Mouse (Mus musculus): ENCODE results near the gene Ralgapa2. TPM values are rescaled to one million over a fixed set of nuclear protein-coding genes. Genes with fewer than 3 reads are reported as not detected.

Ralgapa2 gene
- total RNA-seq, 2 experiments from 2014 or later, result 17.1 to 35.4 TPM

GRCm38 (mm10) chr2:146444009-146444408 is 68.1 kb downstream of the Ralgapa2 start:
- no peak for DNase-seq (ENCODE audit: extremely low spot score in 1 of 2, low spot score in 1 of 2)

GRCm38 (mm10) chr2:146443291-146443875 is 68.8 kb downstream of the Ralgapa2 start:
- DNase-seq (ENCODE audit: extremely low spot score in 1 of 2, low spot score in 1 of 2), result no peak

- no peak for DNase-seq (ENCODE audit: extremely low spot score in 1 of 2, low spot score in 1 of 2)
Observed at GRCm38 (mm10) chr2:146441711-146442110, 70.4 kb downstream of the Ralgapa2 start.

GRCm38 (mm10) chr2:146428751-146429150 is 83.4 kb downstream of the Ralgapa2 start:
- no peak for DNase-seq (ENCODE audit: extremely low spot score in 1 of 2, low spot score in 1 of 2)

GRCm38 (mm10) chr2:146427380-146427779 is 84.8 kb downstream of the Ralgapa2 start:
- DNase-seq (ENCODE audit: extremely low spot score in 1 of 2, low spot score in 1 of 2), result no peak

GRCm38 (mm10) chr2:146426321-146426720 is 85.8 kb downstream of the Ralgapa2 start:
- DNase-seq (ENCODE audit: extremely low spot score in 1 of 2, low spot score in 1 of 2), result no peak

- DNase-seq (ENCODE audit: extremely low spot score in 1 of 2, low spot score in 1 of 2), result no peak
Observed at GRCm38 (mm10) chr2:146425235-146425634, 86.9 kb downstream of the Ralgapa2 start.

DNA sequence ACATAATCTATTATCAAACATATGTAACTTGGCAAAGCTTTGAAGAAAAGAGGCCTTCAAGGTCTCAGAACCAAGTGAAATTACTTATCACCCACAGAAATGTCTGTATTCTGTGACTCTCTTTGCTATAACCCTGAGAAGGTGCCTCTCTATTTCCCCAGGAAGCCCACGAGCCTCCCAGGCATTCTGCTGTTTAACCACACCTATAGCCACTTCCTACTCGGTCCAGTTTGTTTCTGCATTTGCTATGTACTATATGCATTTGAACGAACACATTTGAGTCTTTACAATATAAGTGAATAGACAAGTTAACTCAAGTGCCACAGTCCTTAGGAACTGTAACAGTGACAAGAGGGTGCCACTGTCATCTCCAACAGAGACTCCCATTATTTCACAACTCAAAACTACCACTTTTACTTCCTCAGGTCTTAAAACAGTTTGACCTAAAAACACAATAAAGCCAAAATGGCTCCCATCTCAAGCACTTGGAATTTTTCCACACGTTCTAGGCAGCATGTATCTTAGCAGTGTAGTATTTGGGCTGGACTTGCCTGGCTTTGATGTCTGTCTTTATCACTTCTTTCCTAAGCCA is 88.3 kb downstream of the Ralgapa2 start:
- DNase-seq (ENCODE audit: extremely low spot score in 1 of 2, low spot score in 1 of 2), result no peak

DNA sequence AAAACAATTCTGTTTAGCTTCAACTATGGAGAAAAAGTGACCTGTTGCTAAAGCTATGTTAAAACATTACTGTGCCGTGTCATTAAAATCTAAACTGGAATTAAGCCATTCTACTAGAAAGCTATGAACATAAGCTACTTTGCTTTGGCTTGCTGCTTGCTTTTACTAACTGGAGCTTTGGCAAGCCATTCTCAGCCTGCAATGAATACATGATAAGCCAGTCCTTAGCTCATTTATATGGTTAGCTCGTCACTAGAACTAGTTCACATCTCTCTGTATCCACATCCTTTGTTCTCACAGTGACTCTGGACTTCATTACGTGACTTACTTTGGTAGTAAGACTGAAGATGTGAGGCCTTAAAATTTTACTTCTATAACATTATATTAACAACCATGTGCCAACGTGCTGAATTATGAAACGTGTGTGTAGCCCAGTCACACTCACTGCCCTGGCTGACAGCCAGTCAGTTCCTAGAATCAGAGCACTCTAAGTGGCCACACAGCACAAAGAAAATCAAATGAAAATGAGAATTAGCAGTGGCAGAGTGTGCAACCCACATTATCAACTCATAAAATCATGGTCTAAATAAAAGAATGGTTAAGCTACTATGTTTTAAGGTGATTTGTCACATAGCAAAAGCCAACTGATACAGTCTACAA is 89.0 kb downstream of the Ralgapa2 start:
- no peak for DNase-seq (ENCODE audit: extremely low spot score in 1 of 2, low spot score in 1 of 2)

DNA sequence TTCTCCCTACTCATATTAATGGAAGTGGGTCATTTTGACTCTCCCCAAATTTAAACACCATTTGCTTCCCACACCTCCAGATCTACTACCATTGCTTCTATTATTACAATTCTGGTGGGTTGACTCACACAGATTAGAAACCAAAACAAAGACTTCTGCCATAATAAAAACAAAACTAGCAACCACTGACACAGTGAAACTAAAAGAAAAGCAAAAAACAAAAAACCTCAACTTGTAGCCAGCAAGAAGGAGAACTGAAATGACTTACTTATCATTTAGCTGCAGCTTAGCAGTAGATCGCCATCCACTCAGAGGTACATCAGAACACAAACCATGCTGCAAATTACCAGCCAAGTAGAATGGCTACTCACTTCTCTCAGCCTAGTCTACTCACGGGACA is 95.9 kb downstream of the Ralgapa2 start:
- no peak for DNase-seq (ENCODE audit: extremely low spot score in 1 of 2, low spot score in 1 of 2)

DNA sequence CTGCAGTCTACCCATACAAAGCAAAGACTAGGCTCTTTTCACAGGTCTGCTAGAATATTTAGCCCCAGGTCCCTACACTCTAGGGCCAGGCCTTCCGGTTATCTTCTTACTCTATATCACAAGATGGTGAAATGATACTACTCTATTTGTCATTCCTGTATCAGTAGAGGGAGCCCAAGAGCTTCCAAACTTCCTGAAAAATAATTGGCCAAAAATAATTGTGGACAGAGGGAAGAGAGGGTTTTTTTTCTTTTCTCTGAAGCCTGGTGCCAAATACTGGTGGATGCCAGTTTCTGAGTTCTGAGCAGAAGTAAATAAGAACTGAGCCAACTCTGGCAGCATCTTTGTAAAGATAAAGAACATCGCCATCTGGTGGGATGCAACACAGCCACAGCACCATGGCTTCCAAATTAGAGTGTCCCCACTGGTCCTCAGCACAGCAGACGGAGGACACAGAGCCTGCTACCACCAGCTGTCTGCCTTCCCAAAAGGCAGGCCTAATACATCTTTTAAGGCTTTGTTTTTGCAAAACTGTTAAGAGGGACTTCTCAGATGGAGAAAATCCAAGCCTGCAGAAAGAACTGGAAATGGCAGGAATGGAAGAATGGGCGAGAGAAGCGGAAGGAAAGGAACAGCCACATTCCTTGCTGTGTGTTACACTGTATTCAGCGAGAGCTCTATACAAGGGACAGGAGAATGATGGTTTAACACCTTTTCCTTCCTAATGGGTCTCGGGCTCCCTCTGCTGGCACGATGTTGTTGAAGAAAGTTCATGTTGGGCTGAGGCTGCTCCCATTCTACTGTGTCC is 97.5 kb downstream of the Ralgapa2 start:
- DNase-seq (ENCODE audit: extremely low spot score in 1 of 2, low spot score in 1 of 2), result peak; percentile 65 to 92

- DNase-seq (ENCODE audit: extremely low spot score in 1 of 2, low spot score in 1 of 2), result no peak
Observed at GRCm38 (mm10) chr2:146412733-146413132, 99.4 kb downstream of the Ralgapa2 start.

DNA sequence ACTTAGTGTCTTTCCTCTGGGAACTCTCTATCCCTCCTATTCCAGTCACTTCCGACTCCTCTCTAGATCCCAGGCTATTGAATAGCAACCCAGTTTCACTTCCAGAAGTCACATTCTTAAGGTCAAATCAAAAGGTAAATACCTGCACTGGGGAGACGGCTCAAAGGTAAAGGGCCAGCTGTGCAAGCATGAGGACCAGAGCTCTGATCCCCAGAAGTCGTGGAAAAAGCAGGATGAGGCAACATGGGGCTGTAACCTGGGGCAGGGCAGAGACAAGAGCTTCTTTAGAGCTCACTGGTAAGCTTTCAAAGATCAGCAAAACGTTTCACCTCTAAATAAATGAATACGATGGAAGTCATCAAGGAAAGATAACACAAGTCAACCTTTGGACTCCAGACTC is 100.2 kb downstream of the Ralgapa2 start:
- no peak for DNase-seq (ENCODE audit: extremely low spot score in 1 of 2, low spot score in 1 of 2)

DNA sequence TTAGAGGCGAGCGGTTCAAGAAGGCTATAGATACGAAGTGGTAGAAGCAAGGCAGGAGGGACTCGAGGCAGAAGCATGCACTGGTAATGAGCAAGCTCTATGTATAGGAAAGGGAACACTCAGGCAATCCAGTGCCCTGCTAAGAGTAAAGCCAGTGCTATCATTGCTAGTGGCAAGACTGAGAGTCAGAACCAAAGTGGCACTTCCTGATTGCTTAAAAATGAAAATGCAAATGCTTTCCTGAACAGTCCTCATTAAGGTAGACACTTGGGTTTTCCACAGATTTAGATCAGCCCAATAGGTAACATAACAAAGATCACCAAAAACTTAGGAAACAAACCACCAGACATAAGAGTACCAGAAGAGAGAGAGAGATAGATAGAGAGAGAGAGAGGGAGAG is 105.1 kb downstream of the Ralgapa2 start:
- no peak for DNase-seq (ENCODE audit: extremely low spot score in 1 of 2, low spot score in 1 of 2)

DNA sequence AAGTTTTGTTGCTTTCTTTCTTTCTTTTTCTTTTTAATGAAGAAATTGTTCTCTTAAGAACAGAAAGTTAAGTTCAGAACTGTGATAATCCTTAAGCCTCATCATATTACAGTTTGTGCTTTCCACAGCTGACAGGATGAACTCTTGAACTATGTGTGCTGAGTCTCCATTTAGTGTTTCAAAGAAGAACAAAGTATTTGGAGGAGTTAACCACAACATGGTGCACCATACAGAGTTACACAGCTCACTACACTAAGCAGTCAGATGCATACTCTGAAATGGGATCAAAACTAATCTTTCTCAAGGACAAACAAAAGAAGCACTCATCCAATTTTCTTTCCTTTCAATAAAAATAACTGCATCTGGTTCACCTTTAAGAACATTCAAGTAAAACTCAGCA is 110.6 kb downstream of the Ralgapa2 start:
- no peak for DNase-seq (ENCODE audit: extremely low spot score in 1 of 2, low spot score in 1 of 2)

DNA sequence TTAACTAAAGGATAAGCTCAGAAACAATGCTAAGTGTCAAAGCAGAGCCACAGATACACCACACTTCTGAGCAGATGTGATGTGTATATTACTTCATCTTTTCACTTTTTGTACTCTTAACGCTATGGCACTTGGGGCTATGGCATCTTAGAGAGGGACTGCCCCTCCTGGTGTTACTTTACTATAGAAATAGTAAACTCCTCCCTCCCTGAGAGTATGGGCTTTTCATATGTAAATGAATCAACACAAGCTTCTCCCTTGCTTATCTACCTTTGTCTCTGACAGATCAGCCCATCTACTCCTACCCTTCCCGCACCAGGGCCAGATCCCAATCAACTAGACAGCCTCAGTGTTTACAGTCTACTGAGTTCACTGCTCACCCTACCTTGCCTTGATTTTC is 111.4 kb downstream of the Ralgapa2 start:
- no peak for DNase-seq (ENCODE audit: extremely low spot score in 1 of 2, low spot score in 1 of 2)

- DNase-seq (ENCODE audit: extremely low spot score in 1 of 2, low spot score in 1 of 2), result no peak
Observed at GRCm38 (mm10) chr2:146398211-146398865, 113.8 kb downstream of the Ralgapa2 start.

- no peak for DNase-seq (ENCODE audit: extremely low spot score in 1 of 2, low spot score in 1 of 2)
Observed at GRCm38 (mm10) chr2:146387211-146387610, 124.9 kb downstream of the Ralgapa2 start.

DNA sequence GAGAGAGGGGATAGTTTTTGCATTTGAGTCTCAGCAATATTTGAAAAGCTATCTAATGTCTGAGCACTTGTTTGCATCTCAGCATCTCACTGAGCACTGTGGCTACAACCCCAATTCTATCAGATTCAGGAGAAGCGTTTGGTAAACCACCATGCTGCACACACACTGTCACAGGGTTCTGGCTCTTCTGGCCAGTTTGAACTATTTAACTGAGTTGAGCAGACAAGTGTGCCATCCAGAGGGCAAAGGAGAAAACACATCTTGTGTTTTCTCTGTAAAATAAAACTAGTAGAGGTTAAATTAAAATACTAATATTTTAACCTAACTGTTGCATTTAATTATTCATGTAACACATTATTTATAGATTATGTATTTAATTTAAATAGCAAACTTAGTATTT is 127.6 kb downstream of the Ralgapa2 start:
- DNase-seq (ENCODE audit: extremely low spot score in 1 of 2, low spot score in 1 of 2), result no peak

DNA sequence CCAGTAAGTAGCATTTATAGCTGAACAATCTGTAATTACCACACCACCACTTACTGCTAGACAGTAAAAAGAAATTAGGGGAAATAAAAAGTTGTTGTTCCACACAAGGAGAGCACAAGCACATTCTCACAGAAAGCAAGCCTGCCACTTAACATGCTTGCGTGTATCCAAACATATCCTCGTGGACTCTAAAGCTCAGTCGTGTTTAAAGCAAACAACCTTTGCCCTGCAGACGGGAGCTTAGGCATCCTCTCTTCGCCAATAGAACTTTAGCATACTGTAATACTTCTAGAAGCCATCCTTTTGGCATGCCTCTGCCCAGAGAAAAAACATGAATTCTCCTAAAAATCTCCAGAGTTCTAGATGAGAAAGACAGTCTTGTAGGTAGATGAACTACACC is 135.9 kb downstream of the Ralgapa2 start:
- DNase-seq (ENCODE audit: extremely low spot score in 1 of 2, low spot score in 1 of 2), result no peak

DNA sequence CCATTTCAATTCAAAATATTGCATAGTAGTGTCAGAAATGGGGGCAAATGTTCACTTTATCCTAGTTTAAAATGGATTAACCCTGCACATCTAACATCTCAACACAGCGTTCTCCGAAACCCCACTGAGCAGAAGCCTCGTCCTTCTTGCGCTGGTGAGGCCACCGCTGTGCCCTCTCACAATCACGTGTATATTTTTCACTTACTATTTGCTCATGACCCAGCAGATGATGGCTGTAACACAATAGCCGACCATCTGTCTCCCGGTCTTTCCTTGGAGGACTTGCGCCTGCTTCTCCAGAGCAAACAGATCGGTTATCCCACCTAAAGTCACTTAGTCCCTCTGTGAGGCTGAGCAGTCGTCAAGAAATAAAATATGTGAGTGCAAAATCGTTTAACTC is 146.0 kb downstream of the Ralgapa2 start:
- no peak for DNase-seq (ENCODE audit: extremely low spot score in 1 of 2, low spot score in 1 of 2)
